Mouse (Mus musculus) thymus, postnatal 14 days (tissue): ENCODE measurements at regions not wholly inside any gene's neighbourhood (a gene's known extent, or its start where the extent isn't known, plus 50 kb on each side); places are given as distances from the start of the nearest gene placed in this dataset.

Source experiments
- DNase-seq: peaks from one replicate; pipeline ENCODE4 v3.0.0; 2021

DNA sequence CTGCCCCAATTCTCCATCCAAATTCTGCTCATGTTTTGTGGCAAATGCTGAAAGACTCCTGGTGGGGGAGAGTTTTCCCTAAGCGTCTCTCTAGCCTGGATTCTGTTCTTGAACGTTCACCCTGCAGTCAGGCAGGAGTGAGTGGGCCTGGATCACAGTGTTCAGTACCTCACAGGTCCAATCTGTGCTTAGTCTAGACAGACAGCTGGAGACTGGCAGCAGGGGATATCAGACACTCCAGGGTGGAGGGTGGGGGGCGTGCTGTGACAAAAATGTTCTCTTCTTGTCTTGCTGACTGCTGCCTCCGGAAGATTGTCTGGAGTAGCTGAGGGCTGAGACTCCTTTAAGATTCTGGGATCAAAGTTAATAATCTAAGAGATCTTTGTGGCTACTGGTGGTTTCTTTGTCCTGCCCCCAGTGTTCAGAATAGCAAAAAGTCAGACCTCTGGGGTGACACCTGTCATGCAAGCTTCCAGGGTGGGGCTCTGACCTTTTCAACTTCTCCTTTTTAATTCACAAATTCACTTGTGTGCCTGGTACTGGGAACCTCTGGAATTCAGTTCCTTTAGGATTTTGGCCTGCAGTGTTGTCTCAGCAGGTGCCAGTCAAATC, 319.0 kb upstream of the Trib2 start:
- peak; percentile 20 for DNase-seq

GRCm38 (mm10) chr12:16134446-16134845, 317.7 kb upstream of the Trib2 start:
- no peak for DNase-seq

GRCm38 (mm10) chr12:16133253-16133652, 316.5 kb upstream of the Trib2 start:
- peak; percentile 63 for DNase-seq

DNA sequence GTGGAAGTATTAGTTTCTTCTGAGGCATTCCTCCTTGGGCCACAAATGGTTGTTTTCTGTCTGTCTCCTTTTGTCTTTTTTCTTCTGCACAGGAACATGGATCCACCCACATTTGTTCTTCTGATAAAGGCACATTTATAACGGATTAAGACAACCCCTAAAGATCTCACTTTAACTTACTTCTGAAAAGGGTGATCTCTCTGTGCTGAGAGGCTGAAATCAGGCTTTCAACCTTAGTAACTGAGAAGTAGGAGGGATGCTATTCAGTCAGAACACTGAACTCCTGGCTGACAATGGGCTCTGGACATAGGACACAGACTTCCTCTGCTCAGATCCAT, 315.0 kb upstream of the Trib2 start:
- DNase-seq, result no peak

DNA sequence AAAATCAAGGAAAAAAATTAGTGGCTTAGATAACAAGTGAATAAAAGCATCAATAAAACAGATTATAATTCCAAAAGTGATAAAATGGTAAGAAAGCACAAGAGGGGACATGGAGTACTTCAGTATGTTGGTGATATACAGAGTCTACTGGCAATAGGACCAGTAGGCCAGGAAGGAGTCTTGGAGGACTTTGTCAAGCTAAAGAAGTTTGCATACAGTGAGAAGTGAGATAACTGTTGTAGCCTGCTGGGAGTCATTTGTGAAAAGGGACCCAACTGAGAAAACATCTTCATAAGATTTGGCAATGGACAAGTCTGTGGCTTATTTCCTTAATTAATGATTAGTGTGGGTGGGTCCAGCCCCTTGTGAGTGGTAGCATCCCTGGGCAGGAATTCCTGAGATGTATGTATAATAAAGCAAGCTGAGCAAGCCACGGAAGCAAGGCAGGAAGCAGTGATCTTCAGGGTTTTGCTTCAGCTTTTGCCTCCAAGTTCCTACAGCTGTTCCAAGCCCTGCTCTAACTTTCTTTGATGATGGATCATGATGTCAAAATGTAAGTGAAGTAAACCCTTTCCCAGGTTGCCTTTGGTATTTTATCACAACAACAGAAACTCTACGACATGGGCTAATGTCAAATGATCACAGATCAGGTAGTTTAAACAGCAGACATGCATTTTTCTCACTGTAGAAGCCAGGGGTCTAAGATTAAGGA, 314.5 kb upstream of the Trib2 start:
- no peak for DNase-seq

- DNase-seq, result no peak
These were observed 313.9 kb upstream of the Trib2 start for GRCm38 (mm10) chr12:16130605-16131004.

GRCm38 (mm10) chr12:16129923-16130322, 313.2 kb upstream of the Trib2 start:
- no peak for DNase-seq

GRCm38 (mm10) chr12:16129243-16129642, 312.5 kb upstream of the Trib2 start:
- DNase-seq, result no peak

DNA sequence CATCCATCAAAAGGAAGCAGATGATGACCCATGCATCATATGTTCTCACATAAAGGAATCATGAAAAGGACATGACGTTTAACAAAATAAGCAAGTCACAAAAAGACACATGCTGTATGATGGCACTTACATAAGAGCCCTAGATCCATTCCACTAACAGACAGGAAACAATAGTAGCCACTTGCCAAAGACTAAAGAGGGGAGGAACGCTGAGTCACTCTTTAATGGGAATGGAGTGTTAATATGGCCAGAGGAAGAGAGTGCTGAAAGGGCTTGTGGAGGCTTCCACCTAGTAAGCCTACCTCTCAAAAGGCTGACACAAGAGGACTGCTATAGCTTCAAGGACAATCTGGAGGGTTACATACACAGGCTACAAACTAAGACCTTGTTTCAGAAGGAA, 308.2 kb upstream of the Trib2 start:
- no peak for DNase-seq

DNA sequence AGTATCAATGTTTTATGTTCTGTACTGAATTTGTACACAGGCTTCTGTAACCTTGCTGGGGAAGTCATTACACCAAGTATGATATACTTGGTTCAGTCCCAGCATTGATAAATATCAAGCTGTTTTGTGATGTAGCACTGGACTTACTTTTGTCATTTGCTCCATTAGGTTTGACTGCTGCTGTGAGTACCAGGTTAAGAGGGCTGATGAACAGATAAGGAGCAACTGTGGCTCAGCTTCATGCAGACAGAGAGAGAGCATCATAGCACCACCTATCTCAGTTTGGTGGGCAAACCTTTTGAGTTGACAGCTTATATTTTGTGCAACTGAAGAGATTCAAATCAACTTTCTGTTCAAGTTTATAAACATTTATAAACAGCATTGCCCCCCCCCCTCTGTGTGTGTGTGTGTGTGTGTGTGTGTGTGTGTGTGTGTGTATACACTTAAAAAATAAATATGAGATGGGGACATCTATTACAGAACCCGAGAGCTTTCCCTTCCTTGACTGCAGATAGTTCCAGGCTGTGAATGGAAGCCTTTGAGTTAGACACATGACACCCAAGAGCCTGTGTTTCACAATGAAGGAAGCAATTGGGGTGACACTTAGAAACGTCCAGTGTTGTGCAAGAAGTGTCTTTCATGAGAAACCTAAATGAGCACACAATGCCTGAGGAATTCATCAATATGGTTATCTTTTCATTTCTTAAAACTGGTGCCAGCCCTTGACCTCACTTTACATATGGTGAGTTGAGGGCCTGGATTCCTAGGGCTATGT, 305.8 kb upstream of the Trib2 start:
- DNase-seq, result no peak

DNA sequence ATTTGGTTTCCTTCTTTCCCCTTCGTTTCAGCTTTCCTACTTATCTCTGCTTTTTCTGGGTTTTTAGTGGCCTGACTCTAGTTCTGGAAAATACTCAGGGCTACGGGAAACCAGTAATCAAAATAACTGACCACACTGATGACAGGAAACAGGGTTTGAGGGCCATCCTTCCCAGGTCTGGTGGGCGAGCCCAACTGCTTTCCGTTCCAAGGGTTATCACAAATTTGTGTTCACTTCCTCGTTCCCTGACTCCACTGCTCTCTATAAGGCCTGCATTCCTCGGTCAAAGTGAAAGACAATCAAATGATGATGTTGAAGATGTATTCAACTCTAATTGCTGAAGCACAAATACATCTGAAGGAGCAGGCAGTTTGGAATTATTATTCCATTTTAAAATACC, 305.1 kb upstream of the Trib2 start:
- no peak for DNase-seq

- DNase-seq, result no peak
These were observed 302.0 kb upstream of the Trib2 start for GRCm38 (mm10) chr12:16118710-16119109.

DNA sequence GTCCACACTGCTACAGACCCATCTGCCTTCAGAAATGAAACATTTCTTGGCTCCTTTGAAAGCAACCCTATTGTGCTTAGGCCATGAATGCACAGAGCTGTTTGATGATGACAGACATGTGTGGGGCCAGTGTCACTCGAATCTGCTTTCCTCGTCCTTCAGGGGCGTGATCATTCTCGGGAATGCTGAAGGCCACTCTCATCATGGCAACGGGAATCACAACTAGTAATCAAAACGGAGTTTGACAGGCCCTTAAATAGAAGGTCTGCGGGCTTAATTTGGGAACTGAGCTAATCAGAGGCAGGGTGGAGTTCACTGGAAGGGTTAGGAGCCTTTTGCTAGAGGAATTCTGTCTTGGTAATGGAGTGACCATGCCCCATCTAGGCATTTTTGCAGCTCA, 290.2 kb upstream of the Trib2 start:
- DNase-seq, result no peak

DNA sequence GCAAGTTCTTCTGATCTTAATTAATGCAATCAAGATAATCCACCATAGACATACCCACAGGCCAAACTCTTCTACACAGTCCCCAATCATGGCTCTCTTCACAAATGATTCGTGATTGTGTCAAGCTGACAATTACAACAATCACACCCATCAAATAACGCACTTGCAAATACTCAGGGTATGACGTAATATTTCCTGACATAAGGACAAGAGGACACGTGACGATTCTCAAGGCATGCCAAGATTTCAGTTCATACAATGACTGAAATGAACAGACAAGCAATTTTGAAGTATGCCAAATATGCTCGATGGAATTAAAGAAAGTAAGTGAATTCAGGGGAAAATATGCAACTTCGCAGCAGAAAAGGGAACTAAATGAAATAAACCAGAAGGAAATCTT, 282.1 kb upstream of the Trib2 start:
- DNase-seq, result no peak

GRCm38 (mm10) chr12:16092643-16093042, 275.9 kb upstream of the Trib2 start:
- no peak for DNase-seq

- no peak for DNase-seq
These were observed 274.6 kb upstream of the Trib2 start for GRCm38 (mm10) chr12:16091336-16091735.

GRCm38 (mm10) chr12:16083176-16083575, 266.5 kb upstream of the Trib2 start:
- DNase-seq, result no peak

GRCm38 (mm10) chr12:16077215-16077614, 260.5 kb upstream of the Trib2 start:
- DNase-seq, result no peak

GRCm38 (mm10) chr12:16075962-16076361, 259.2 kb upstream of the Trib2 start:
- DNase-seq, result no peak

GRCm38 (mm10) chr12:16068940-16069339, 252.2 kb upstream of the Trib2 start:
- no peak for DNase-seq

DNA sequence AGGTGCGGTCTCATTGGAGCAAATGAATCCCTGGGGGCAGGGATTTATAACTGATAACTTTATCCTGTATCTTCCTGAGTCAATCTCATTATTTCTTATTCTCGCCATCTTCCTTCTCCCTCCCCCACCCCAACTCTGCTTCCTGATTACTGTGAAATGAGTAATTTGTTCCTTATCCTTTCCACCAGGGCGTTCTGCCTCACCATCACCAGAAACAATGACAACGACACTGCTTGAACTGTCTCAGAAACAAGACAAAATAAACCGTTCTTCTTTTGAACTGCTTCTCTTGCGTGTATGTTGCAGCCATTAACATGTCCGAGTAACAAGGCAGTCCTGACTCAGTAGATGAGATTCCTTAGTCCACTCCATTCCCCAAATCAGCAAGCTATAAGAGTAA, 246.0 kb upstream of the Trib2 start:
- DNase-seq, result no peak

DNA sequence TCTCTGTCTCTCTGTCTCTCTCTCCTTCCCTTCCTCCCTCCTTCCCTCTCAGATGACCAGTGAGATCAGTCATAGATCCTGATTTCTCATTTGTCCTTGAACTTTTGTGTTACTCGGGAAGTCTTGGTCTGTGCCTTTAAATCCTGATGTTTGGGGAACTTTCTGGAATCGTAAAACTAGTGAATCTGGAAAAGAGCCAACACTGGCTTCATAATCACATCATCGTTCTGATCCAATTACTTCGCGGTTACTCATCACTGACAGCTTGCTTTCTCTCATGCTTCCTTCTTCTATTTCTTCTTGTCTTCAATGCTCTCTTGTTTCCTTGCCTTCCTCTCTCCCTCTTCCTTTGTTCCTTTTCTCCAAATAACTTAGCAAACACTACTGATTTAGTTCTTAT, 243.7 kb upstream of the Trib2 start:
- no peak for DNase-seq

DNA sequence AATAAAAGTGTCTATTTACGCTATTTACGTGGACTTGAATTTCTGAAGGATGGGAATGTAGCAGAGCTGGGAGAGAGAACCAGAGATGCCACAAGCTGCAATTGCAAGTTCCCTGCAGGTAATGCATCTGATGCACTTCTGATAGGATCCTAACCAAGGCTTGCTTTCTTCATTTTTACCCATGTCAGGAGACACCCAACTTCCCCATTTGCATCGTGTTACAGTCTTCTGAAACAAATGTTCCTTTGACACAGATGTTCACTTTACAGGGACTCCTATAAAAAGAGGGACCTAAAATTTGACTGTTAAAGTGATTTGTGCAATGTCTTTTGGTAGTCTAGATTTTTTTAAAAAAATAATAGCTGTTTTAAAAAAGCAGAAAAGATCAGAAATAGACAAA, 241.5 kb upstream of the Trib2 start:
- no peak for DNase-seq

DNA sequence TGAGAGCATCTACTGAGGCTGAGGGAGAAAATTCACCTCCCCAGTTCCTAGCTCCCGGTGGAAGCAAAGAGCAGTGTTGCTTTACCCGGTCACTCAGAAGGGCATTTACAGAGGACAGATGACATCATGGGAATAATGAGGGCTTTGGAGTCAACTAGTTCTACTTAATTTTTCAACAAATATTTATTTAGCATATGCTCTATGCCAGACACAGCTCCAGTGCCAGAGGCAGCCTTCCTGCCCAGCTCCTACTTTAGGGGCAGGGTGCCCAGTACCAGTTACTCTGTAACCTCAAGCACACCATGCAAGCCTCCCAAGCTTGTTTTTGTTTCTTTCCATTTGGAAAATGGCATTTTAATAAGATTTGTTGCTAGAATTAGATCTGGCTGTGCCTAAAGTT, 240.1 kb upstream of the Trib2 start:
- no peak for DNase-seq
